Mouse (Mus musculus) mouse trophoblast stem cell (cell line): ENCODE data around the gene Rxrb.
"Not testable (repeated sequence)": the region's sequence is repeated elsewhere in the genome, so short reads cannot be mapped to it uniquely, and the experiment has no call there.

Source experiments
- in situ Hi-C, 2 experiments: fragments of 300-500 bp; cut with MseI, MboI; formaldehyde crosslinking; loops; 2 replicates in 1 of 2; 3 replicates in 1 of 2; pipeline ENCODE4 v1.15.1; 2025

Gene Rxrb

GRCm38 (mm10) chr17:34031465-34032173 lies at the start of gene Rxrb, which contains the start of gene Slc39a7:
Gene Rxrb (plus strand): TSS chr17:34031812.
Gene Slc39a7 (minus strand): TSS chr17:34031682.
- in situ Hi-C loops = no loop called here

- in situ Hi-C loops = not testable (repeated sequence)
Observed at GRCm38 (mm10) chr17:33982136-33982535, 49.5 kb upstream of the Rxrb start.

- in situ Hi-C loops = no loop called here
Observed at GRCm38 (mm10) chr17:33991788-33992664, 39.6 kb upstream of the Rxrb start.

GRCm38 (mm10) chr17:33994959-33995358 lies 36.7 kb upstream of the Rxrb start:
- in situ Hi-C loops = loop anchor here (5.0 kb wide), 1 partner anchor 1272 kb away; no protein-coding TSS in a partner anchor

- in situ Hi-C loops = loop anchor here (5.0 kb wide), 1 partner anchor 1272 kb away; no protein-coding TSS in a partner anchor
Observed at GRCm38 (mm10) chr17:33995651-33996050, 36.0 kb upstream of the Rxrb start.

- in situ Hi-C loops = loop anchor here (5.0 kb wide), 1 partner anchor 1270 kb away; no protein-coding TSS in a partner anchor
Observed at GRCm38 (mm10) chr17:33997025-33997424, 34.6 kb upstream of the Rxrb start.

GRCm38 (mm10) chr17:33998697-33999096 lies 32.9 kb upstream of the Rxrb start:
- in situ Hi-C loops = loop anchor here (5.0 kb wide), 1 partner anchor 1269 kb away; no protein-coding TSS in a partner anchor

GRCm38 (mm10) chr17:33999341-34000149 lies 32.1 kb upstream of the Rxrb start:
- in situ Hi-C loops = loop anchor here (5.0 kb wide), 1 partner anchor 1268 kb away; no protein-coding TSS in a partner anchor

GRCm38 (mm10) chr17:34000150-34000537 lies 31.5 kb upstream of the Rxrb start, which contains the start of gene H2-K1:
Gene H2-K1 (minus strand): TSS chr17:34000347.
- in situ Hi-C loops = no loop called here

- in situ Hi-C loops = not testable (repeated sequence)
Observed at GRCm38 (mm10) chr17:34000796-34001195, 30.8 kb upstream of the Rxrb start.

GRCm38 (mm10) chr17:34003426-34003825 lies 28.2 kb upstream of the Rxrb start:
- in situ Hi-C loops = no loop called here

- in situ Hi-C loops = no loop called here
Observed at GRCm38 (mm10) chr17:34006570-34006969, 25.0 kb upstream of the Rxrb start.

GRCm38 (mm10) chr17:34010156-34010555 lies 21.5 kb upstream of the Rxrb start:
- in situ Hi-C loops = no loop called here

- in situ Hi-C loops = no loop called here
Observed at GRCm38 (mm10) chr17:34013436-34013835, 18.2 kb upstream of the Rxrb start.

- in situ Hi-C loops = no loop called here
Observed at GRCm38 (mm10) chr17:34021539-34022413, 9.8 kb upstream of the Rxrb start.

- in situ Hi-C loops = no loop called here
Observed at GRCm38 (mm10) chr17:34022414-34022783, 9.2 kb upstream of the Rxrb start.

- in situ Hi-C loops = no loop called here
Observed at GRCm38 (mm10) chr17:34022987-34023386, 8.6 kb upstream of the Rxrb start.

- in situ Hi-C loops = no loop called here
Observed at GRCm38 (mm10) chr17:34023678-34024077, 7.9 kb upstream of the Rxrb start.

GRCm38 (mm10) chr17:34024317-34024821 lies 7.2 kb upstream of the Rxrb start, which contains the start of gene Ring1:
Gene Ring1 (minus strand): TSS chr17:34024680.
- in situ Hi-C loops = no loop called here
